Mouse (Mus musculus) ES-Bruce4 (cell line): ENCODE data around the gene Cfdp1.

Experiments
- CTCF ChIP-seq: IDR thresholded peaks from one replicate; pipeline ENCODE4 v1.8.1; 2011; ENCODE audit warnings: low read depth, low read length
- EP300 ChIP-seq: IDR thresholded peaks from 2 replicates; pipeline ENCODE4 v1.6.1; 2011; ENCODE audit warnings: low read depth, low read length; ENCODE audit not compliant: insufficient read depth
- POLR2A ChIP-seq: IDR thresholded peaks from one replicate; pipeline ENCODE4 v1.8.1; 2011; ENCODE audit warnings: low read length; ENCODE audit not compliant: insufficient read depth

DNA sequence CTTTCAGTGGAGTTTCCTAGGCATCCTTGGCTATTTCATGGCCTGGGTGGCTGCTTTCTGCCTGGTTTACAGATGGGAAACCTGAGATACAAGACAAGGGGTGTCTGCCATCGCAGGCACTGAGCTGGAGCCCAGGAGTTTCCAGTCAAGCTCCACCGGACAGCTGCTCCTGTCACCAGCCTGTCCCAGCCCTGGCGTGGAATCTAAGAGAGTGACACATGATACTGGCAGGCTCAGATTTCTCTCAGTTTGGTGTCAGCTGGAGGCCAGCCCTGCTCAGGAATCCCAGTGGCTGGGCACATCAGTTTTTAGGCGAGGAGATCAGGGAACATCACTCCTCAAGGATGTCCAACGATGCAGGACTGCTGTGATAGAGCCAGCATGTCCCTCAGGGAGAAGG lies 48.0 kb upstream of the Cfdp1 start:
- TF ChIP-seq CTCF = no peak
- TF ChIP-seq POLR2A = no peak
- no peak for TF ChIP-seq EP300
